Mouse (Mus musculus): Measurements from ENCODE around the gene Ptprg. TPM values are rescaled to one million over a fixed set of nuclear protein-coding genes. Genes with fewer than 3 reads are reported as not detected.

Gene Ptprg
- polyA plus RNA-seq, 1 experiment from 2014 or later = 38.7 TPM

DNA sequence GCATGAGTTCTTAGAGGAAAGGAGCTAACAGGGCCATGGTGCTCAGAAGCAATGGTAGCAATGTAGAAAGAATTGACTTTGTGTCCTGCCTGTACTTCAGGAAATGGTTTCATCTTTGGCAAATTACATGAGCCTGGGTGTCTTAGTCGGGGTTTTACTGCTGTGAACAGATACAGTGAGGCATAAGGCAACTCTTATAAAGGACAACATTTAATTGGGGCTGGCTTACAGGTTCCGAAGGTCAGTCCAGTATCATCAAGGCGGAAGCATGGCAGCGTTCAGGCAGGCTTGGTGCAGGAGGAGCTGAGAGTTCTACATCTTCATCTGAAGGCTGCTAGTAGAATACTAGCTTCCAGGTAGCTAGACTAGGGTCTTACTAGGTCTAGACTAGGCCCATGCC lies 78.2 kb downstream of the Ptprg start:
- no peak for ATAC-seq (ENCODE audit: low FRiP score, low TSS enrichment)
- Histone ChIP-seq H3K4me3 (ENCODE audit: low read length) (no peak overlapping the region), H3K36me3 (ENCODE audit: insufficient read depth, low read length) (no peaks in the 10 kb centered on the region), H3K4me2 (replicated peaks; ENCODE audit: low read depth, low read length) (no peak overlapping the region), H3K27me3 (ENCODE audit: insufficient read depth, low read length) (no peaks in the 10 kb centered on the region), H3K4me1 (ENCODE audit: insufficient read depth, low read length) (0 out of 2 replicates have a peak, but pooled peaks cover 4% of the 10 kb centered on the region), H3K9me3 (ENCODE audit: low read length) (no peaks in the 10 kb centered on the region), H3K27ac (ENCODE audit: low read length) (no peak overlapping the region), H3K9ac (replicated peaks; ENCODE audit: low read length) (no peak overlapping the region)
- 94% methylated on average over 4 of the region's 4 CpGs for WGBS

DNA sequence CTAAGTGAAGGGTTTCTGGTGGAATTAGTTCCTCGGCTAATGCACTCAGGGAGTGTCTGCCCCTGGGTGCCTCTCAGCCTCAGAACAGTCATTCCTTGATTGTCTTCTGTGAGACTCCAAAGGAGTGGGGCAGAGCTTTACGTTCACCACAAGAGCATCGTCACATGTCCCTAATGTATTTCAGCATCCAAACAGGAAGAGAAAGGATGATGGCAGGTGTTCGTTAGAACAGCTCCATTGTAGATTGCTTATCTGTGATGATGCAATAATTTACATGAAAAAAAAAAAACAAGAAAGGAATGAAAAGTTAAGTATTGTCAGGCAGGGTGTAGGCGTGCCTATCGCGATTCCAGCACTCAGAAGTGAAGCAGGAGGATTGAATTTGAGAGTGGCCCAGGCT lies 84.3 kb downstream of the Ptprg start:
- no peaks in the 10 kb centered on the region for H3K4me1 ChIP-seq (ENCODE audit: insufficient read depth, low read length)
- no peaks in the 10 kb centered on the region for H3K36me3 ChIP-seq (ENCODE audit: insufficient read depth, low read length)
- H3K9me3 ChIP-seq (ENCODE audit: low read length) = no peaks in the 10 kb centered on the region
- no peaks in the 10 kb centered on the region for H3K27me3 ChIP-seq (ENCODE audit: insufficient read depth, low read length)
- H3K4me2 ChIP-seq (replicated peaks; ENCODE audit: low read depth, low read length) = no peak overlapping the region
- no peak for ATAC-seq (ENCODE audit: low FRiP score, low TSS enrichment)
- 88% methylated on average over 7 of the region's 7 CpGs for WGBS
- H3K9ac ChIP-seq (replicated peaks; ENCODE audit: low read length) = no peak overlapping the region
- H3K4me3 ChIP-seq (ENCODE audit: low read length) = no peak overlapping the region
- no peak overlapping the region for H3K27ac ChIP-seq (ENCODE audit: low read length)

DNA sequence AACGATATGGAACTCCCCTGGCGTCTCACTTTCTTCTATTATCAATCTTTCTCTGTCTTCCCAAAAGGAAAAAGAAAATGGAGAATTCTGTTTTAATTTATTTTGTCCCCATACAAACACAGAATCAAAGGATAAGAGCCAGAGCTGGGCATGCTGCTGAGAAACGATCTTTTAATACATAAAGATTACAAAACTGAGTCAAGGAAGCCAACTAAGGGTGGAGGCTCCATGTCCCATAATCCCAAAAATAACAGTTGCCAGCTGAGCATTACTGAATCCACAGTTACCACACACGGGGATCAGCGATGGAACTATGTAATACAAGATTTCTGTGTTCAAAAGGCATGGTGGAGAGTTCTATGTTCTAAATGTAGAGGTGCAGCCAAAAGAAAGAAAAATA lies 86.0 kb downstream of the Ptprg start:
- H3K4me3 ChIP-seq (ENCODE audit: low read length) = no peak overlapping the region
- no peaks in the 10 kb centered on the region for H3K9me3 ChIP-seq (ENCODE audit: low read length)
- no peaks in the 10 kb centered on the region for H3K36me3 ChIP-seq (ENCODE audit: insufficient read depth, low read length)
- no peak for ATAC-seq (ENCODE audit: low FRiP score, low TSS enrichment)
- no peak overlapping the region for H3K4me2 ChIP-seq (replicated peaks; ENCODE audit: low read depth, low read length)
- H3K27me3 ChIP-seq (ENCODE audit: insufficient read depth, low read length) = no peaks in the 10 kb centered on the region
- H3K27ac ChIP-seq (ENCODE audit: low read length) = no peak overlapping the region
- WGBS = 93% methylated on average over 5 of the region's 5 CpGs
- H3K4me1 ChIP-seq (ENCODE audit: insufficient read depth, low read length) = no peaks in the 10 kb centered on the region
- H3K9ac ChIP-seq (replicated peaks; ENCODE audit: low read length) = no peak overlapping the region

DNA sequence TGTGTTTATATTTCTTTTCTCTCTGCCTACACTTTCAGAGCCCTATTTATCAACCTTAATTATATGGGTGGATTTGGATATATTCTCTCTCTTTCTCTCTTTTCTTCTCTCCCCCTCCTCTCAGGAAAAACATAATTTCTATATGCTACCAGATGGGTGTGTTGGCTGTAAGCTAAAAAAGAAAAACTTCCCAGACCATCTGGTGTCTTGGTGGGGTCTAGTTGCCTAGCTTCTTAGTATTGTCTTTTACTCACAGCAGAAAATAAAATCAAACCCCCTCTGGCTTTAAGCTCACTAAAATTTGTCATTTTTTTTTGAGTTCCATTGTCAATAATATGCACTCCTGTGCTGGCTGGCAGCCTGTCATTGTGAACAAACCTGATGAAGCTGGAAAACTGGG lies 87.0 kb downstream of the Ptprg start:
- Histone ChIP-seq H3K27me3 (ENCODE audit: insufficient read depth, low read length) (no peaks in the 10 kb centered on the region), H3K9me3 (ENCODE audit: low read length) (no peaks in the 10 kb centered on the region), H3K27ac (ENCODE audit: low read length) (no peak overlapping the region), H3K9ac (replicated peaks; ENCODE audit: low read length) (no peak overlapping the region), H3K4me3 (ENCODE audit: low read length) (no peak overlapping the region), H3K4me1 (ENCODE audit: insufficient read depth, low read length) (no peaks in the 10 kb centered on the region), H3K4me2 (replicated peaks; ENCODE audit: low read depth, low read length) (no peak overlapping the region), H3K36me3 (ENCODE audit: insufficient read depth, low read length) (no peaks in the 10 kb centered on the region)
- no peak for ATAC-seq (ENCODE audit: low FRiP score, low TSS enrichment)

DNA sequence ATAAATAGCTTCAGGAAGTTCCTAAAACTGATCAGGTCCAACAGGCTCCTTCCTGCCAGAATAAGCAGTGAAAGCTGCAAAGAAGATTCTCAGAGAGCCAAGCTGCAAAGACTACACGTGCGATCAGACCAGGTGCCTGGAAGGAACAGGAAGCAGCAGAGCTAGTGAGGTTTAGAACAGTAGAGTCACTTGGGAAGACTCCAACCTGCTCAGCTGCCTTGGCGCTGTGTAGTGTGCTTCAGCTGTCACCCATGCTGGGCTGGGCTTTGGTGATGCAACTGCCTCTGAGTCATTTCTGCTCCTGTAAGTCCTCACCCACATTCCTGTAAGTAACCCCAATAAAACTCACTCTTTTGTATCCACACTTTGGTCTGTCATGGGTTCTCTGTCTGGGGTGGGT lies 87.7 kb downstream of the Ptprg start:
- ATAC-seq (ENCODE audit: low FRiP score, low TSS enrichment) = no peak
- Histone ChIP-seq H3K4me1 (ENCODE audit: insufficient read depth, low read length) (no peaks in the 10 kb centered on the region), H3K27me3 (ENCODE audit: insufficient read depth, low read length) (no peaks in the 10 kb centered on the region), H3K4me3 (ENCODE audit: low read length) (no peak overlapping the region), H3K9me3 (ENCODE audit: low read length) (no peaks in the 10 kb centered on the region), H3K27ac (ENCODE audit: low read length) (no peak overlapping the region), H3K36me3 (ENCODE audit: insufficient read depth, low read length) (no peaks in the 10 kb centered on the region), H3K4me2 (replicated peaks; ENCODE audit: low read depth, low read length) (no peak overlapping the region), H3K9ac (replicated peaks; ENCODE audit: low read length) (no peak overlapping the region)
- WGBS = 90% methylated on average over 3 of the region's 3 CpGs

DNA sequence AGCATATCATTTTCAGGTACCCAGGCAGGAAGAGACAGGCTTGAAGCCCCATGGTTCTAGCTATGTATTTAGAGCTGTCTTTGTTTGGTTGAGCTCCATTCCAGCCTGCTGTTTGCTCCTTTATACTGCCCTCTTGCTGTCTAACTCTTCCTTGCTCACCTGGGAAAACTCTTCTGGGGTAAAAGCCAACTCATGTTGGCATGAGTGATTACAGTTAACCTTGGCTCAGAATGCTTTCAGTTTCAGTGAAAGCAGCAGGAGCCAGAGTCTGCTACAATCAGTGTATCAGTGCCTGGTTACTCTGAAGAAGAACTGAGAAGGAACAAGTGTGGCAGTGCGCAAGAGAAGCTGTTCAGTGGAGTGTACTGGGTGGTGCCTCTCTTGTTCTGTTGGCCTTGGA lies 89.6 kb downstream of the Ptprg start:
- 97% methylated on average over 1 of the region's 1 CpGs for WGBS
- ATAC-seq (ENCODE audit: low FRiP score, low TSS enrichment) = no peak
- no peaks in the 10 kb centered on the region for H3K27me3 ChIP-seq (ENCODE audit: insufficient read depth, low read length)

DNA sequence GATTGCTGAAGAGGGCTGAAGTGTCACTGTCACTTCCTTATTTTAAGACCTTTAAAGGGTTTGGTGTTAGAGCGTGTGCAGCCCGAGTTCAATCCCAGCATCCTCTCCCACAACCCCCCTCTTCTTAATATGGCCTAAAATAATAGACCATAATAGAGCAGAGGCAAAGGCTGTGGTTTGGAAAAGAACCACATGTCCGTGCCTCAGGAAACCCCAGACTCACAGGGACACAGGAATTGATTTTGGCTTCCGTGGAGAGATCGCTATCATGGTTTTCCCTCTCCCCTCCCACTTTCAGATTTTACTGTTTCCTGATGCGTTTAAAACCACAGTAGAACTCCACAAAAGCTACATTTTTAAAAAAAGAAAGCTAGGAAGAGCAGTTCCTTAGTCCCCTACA lies 104.0 kb downstream of the Ptprg start:
- Histone ChIP-seq H3K4me1 (ENCODE audit: insufficient read depth, low read length) (peaks cover 16% of the 10 kb centered on the region), H3K27me3 (ENCODE audit: insufficient read depth, low read length) (no peaks in the 10 kb centered on the region), H3K36me3 (ENCODE audit: insufficient read depth, low read length) (no peaks in the 10 kb centered on the region), H3K9me3 (ENCODE audit: low read length) (no peaks in the 10 kb centered on the region), H3K4me3 (ENCODE audit: low read length) (no peak overlapping the region), H3K9ac (replicated peaks; ENCODE audit: low read length) (no peak overlapping the region), H3K27ac (ENCODE audit: low read length) (no peak overlapping the region; the same call in 1 of the 2 replicates), H3K4me2 (replicated peaks; ENCODE audit: low read depth, low read length) (no peak overlapping the region)
- WGBS = 43% methylated on average over 6 of the region's 6 CpGs
- ATAC-seq (ENCODE audit: low FRiP score, low TSS enrichment) = 0 out of 2 replicates have a peak, but pooled peaks have one; percentile 57

More for the DNA sequence above, 89.6 kb downstream of the Ptprg start:
- no peak overlapping the region for H3K9ac ChIP-seq (replicated peaks; ENCODE audit: low read length)
- no peaks in the 10 kb centered on the region for H3K36me3 ChIP-seq (ENCODE audit: insufficient read depth, low read length)
- H3K9me3 ChIP-seq (ENCODE audit: low read length) = no peaks in the 10 kb centered on the region
- no peak overlapping the region for H3K4me2 ChIP-seq (replicated peaks; ENCODE audit: low read depth, low read length)
- H3K27ac ChIP-seq (ENCODE audit: low read length) = no peak overlapping the region
- H3K4me3 ChIP-seq (ENCODE audit: low read length) = no peak overlapping the region
- no peaks in the 10 kb centered on the region for H3K4me1 ChIP-seq (ENCODE audit: insufficient read depth, low read length)

DNA sequence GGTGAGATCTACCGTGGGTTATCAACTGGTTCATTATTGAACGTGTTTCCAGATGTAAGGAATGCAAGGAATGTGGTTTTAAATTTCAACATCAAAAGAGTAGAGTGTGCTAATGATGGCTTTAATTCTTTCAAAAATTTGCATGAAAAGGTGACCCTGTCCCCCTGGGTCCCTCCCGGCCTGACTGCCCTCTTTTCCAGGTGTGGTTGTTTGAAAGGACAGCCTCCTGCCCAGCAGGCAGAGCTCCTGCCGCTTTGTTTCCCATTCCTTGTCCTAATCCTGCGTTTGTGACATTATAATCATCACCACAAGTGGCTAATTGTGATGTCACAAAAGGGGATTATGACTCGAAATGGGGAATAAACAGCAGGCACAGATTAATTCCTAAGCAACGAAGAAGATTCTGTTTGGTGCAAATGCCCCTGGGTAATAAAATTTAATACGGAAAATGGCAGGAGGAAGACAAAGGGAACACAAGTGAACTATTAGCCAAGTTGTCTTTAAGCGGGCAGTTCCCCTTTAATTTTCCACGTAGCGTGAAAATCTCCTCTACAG lies 110.4 kb downstream of the Ptprg start:
- no peak overlapping the region for H3K4me2 ChIP-seq (replicated peaks; ENCODE audit: low read depth, low read length)
- H3K9me3 ChIP-seq (ENCODE audit: low read length) = no peaks in the 10 kb centered on the region
- no peak overlapping the region for H3K27ac ChIP-seq (ENCODE audit: low read length)
- H3K27me3 ChIP-seq (ENCODE audit: insufficient read depth, low read length) = no peaks in the 10 kb centered on the region
- H3K9ac ChIP-seq (replicated peaks; ENCODE audit: low read length) = no peak overlapping the region
- WGBS = 34% methylated on average over 11 of the region's 11 CpGs
- peaks cover 12% of the 10 kb centered on the region; the same call in 1 of the 2 replicates for H3K4me1 ChIP-seq (ENCODE audit: insufficient read depth, low read length)
- no peak overlapping the region for H3K4me3 ChIP-seq (ENCODE audit: low read length)
- no peaks in the 10 kb centered on the region for H3K36me3 ChIP-seq (ENCODE audit: insufficient read depth, low read length)
- no peak for ATAC-seq (ENCODE audit: low FRiP score, low TSS enrichment)

DNA sequence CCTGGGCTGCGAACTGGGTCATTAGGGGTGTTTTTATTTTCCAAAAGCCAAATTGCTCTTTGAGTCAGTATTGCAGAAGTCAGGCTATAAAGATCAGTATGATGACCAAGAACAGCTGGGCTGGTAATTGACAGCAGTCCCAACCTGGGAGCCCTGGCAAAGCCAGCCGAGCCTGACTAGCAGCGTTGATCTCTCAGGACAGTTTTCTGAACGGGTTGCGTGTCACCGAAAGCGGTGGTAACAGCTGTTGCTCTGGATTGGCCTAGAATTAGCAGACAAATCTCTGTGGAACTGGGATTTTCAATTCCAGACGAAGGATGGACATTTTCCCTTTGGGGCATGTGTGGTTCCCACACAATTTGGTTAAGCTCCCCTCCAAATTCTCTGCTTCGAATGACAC lies 111.0 kb downstream of the Ptprg start:
- H3K4me1 ChIP-seq (ENCODE audit: insufficient read depth, low read length) = peaks cover 12% of the 10 kb centered on the region; the same call in 1 of the 2 replicates
- 42% methylated on average over 9 of the region's 9 CpGs for WGBS

DNA sequence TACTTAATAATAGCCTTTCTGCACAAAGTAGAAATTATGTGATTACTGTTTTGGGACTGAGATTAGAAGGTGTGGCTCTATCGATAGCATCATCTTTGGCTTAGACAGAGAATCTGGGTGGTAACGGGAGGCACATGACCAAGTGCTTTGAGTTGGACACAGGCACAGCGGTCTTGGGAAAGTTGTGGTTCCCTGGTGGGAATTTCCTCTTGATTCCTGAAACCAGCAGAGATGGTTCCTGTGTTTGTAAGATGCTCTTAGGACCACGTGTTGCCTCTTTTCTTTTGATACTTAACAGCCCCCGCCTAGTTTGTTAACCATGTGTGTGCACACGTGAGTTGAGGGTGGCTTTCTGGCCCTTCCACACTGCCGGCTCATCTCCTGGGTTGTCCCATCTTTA lies 111.7 kb downstream of the Ptprg start:
- Histone ChIP-seq H3K9me3 (ENCODE audit: low read length) (no peaks in the 10 kb centered on the region), H3K27me3 (ENCODE audit: insufficient read depth, low read length) (no peaks in the 10 kb centered on the region), H3K9ac (replicated peaks; ENCODE audit: low read length) (no peak overlapping the region), H3K4me1 (ENCODE audit: insufficient read depth, low read length) (peaks cover 12% of the 10 kb centered on the region; the same call in 1 of the 2 replicates), H3K27ac (ENCODE audit: low read length) (no peak overlapping the region), H3K4me3 (ENCODE audit: low read length) (no peak overlapping the region), H3K4me2 (replicated peaks; ENCODE audit: low read depth, low read length) (no peak overlapping the region), H3K36me3 (ENCODE audit: insufficient read depth, low read length) (no peaks in the 10 kb centered on the region)
- 85% methylated on average over 7 of the region's 7 CpGs for WGBS
- no peak for ATAC-seq (ENCODE audit: low FRiP score, low TSS enrichment)

More for the DNA sequence above, 111.0 kb downstream of the Ptprg start:
- Histone ChIP-seq H3K27ac (ENCODE audit: low read length) (no peak overlapping the region), H3K36me3 (ENCODE audit: insufficient read depth, low read length) (no peaks in the 10 kb centered on the region), H3K4me2 (replicated peaks; ENCODE audit: low read depth, low read length) (no peak overlapping the region), H3K9me3 (ENCODE audit: low read length) (no peaks in the 10 kb centered on the region), H3K9ac (replicated peaks; ENCODE audit: low read length) (no peak overlapping the region), H3K4me3 (ENCODE audit: low read length) (no peak overlapping the region), H3K27me3 (ENCODE audit: insufficient read depth, low read length) (no peaks in the 10 kb centered on the region)
- no peak for ATAC-seq (ENCODE audit: low FRiP score, low TSS enrichment)
